Mouse (Mus musculus) frontal cortex, postnatal 14 days (tissue): Measurements from ENCODE around the gene Zbtb38.

Source experiments
- DNase-seq, 2 experiments: peaks; one replicate each; pipeline ENCODE4 v3.0.0; 2022; ENCODE audit warnings: low spot score in 2 of 2

The Zbtb38 gene

GRCm38 (mm10) chr9:96731039-96731895 lies 21.4 kb downstream of the Zbtb38 start:
- DNase-seq, result no peak

- DNase-seq, result no peak
These were observed 22.4 kb downstream of the Zbtb38 start for GRCm38 (mm10) chr9:96730311-96730625.

- no peak for DNase-seq
These were observed 22.9 kb downstream of the Zbtb38 start for GRCm38 (mm10) chr9:96729537-96730310.

GRCm38 (mm10) chr9:96728338-96729162 lies 24.1 kb downstream of the Zbtb38 start:
- no peak for DNase-seq

- DNase-seq, result no peak
These were observed 24.9 kb downstream of the Zbtb38 start for GRCm38 (mm10) chr9:96727688-96728087.

GRCm38 (mm10) chr9:96726336-96727131 lies 26.1 kb downstream of the Zbtb38 start:
- no peak for DNase-seq

- DNase-seq, result no peak
These were observed 26.9 kb downstream of the Zbtb38 start for GRCm38 (mm10) chr9:96725582-96726320.

GRCm38 (mm10) chr9:96723650-96724049 lies 29.0 kb downstream of the Zbtb38 start:
- DNase-seq, result no peak

GRCm38 (mm10) chr9:96721163-96721799 lies 31.4 kb downstream of the Zbtb38 start:
- DNase-seq, result no peak

- DNase-seq, result no peak
These were observed 32.0 kb downstream of the Zbtb38 start for GRCm38 (mm10) chr9:96720510-96721162.

- no peak for DNase-seq
These were observed 33.0 kb downstream of the Zbtb38 start for GRCm38 (mm10) chr9:96719408-96720158.

DNA sequence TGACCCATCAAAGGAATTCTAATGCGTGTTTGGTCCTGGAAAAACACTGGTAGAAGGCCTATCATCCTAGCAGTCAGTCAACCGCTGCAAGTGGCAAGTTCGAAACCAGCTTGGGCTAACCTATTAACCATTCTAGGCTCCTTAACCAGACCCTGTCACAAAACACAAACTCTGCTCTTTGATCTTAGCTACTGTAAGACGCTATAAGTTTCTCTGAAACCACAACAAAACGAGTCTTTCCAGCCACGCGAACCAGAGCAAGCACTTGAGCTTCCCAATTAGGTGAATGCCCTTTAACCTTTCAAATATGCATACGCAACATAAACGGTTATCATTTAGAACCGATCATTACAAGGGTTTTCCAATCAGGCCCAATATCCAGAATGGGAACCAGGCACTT lies 33.7 kb downstream of the Zbtb38 start:
- no peak for DNase-seq

DNA sequence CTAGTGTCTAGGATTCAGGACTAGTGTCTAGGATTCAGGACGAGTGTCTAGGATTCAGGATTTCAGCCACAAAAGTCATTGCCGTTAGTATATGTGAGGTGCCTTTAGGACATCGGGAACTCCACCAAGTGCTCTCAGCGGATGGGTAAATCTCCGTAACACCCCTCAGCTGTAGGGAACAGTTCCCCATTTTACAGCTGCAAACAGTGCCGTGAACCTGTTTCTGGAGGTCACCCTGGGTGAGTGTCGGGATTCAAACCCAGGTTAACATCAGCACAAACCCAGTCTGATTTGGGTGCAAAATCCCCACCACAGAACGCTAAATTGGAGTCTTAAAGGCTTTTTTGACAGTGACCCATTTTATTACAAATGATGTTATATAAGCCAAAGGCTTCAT lies 34.2 kb downstream of the Zbtb38 start:
- no peak for DNase-seq

- DNase-seq, result no peak
These were observed 34.8 kb downstream of the Zbtb38 start for GRCm38 (mm10) chr9:96717698-96718401.

- DNase-seq, result no peak
These were observed 35.7 kb downstream of the Zbtb38 start for GRCm38 (mm10) chr9:96716735-96717444.

- no peak for DNase-seq
These were observed 36.5 kb downstream of the Zbtb38 start for GRCm38 (mm10) chr9:96716136-96716535.

DNA sequence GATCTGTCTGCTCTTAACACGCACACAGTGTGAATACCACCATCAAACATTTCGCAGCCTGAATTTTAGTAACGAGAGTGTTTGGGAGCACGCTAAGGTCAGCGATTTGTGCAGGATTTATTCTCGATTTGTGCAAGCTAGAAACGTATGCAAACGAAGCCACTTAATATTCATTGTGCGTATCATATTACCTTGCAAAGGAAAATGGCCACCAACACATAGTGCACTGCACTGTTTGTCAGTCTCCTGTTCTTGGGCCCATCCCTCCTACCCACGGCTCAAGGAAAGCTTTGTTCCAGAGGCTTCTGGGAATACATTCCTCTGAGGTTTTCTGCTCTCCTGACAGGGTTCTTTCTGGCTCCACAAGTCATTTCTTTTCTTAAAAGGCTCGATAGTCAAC lies 37.5 kb downstream of the Zbtb38 start:
- DNase-seq, result no peak
